9 mouse cellular contexts compared by ENCODE assay signal in genomic region chr2:30606621-30607052, GRCm38 (mm10). TPM values are rescaled to one million over a fixed set of nuclear protein-coding genes. Genes with fewer than 3 reads are reported as not detected.
DNase-seq lines count a peak whose midpoint lies in the region; ATAC-seq and TF ChIP-seq lines count a peak whose summit lies in the region.
"Had no signal": no experiment of that assay in that cellular context is flagged by ENCODE, and none has a peak within 500 bp of the region (broad histone marks: within the 10 kb centered on the region; RNA-seq: fewer than 3 reads in every experiment).

No protein-coding gene starts in this region.

- H3K9me3 ChIP-seq in hindbrain, embryonic 15.5 days = no peaks in the 10 kb centered on the region
- H3K9me3 ChIP-seq in limb, embryonic 14.5 days (ENCODE audit: control insufficient read depth, low read length) = no peaks in the 10 kb centered on the region

- peak overlapping the region; percentile 28 for H3K4me2 ChIP-seq in hindbrain, embryonic 15.5 days
- H3K4me2 ChIP-seq in limb, embryonic 14.5 days (replicated peaks; ENCODE audit: low read depth, low read length, severe bottlenecking) = peak overlapping the region; percentile 43

- peaks cover 10% of the 10 kb centered on the region; the same call in 1 of the 2 replicates for H3K4me1 ChIP-seq in spleen, adult 2 months (ENCODE audit: control insufficient read depth, insufficient read depth, insufficient read length)
- H3K4me1 ChIP-seq in hindbrain, embryonic 15.5 days (replicated peaks) = peaks cover 68% of the 10 kb centered on the region
- peaks cover 45% of the 10 kb centered on the region for H3K4me1 ChIP-seq in limb, embryonic 14.5 days (ENCODE audit: control insufficient read depth, insufficient read depth, low read length)

- intact Hi-C loops in left cerebral cortex, postnatal 36 days (cut with DNase I) = no loop called here

- no peak for TF ChIP-seq POLR2A in spleen, adult 2 months (IDR thresholded peaks at IDR 0.05; ENCODE audit: low read depth, low read length)
- no peak for TF ChIP-seq POLR2A in limb, embryonic 14.5 days (IDR thresholded peaks at IDR 0.05; ENCODE audit: borderline replicate concordance, extremely low read depth, insufficient read depth, insufficient read length)

- no peaks in the 10 kb centered on the region for H3K36me3 ChIP-seq in spleen, adult 2 months (ENCODE audit: control insufficient read depth, insufficient read depth, low read length)
- no peaks in the 10 kb centered on the region for H3K36me3 ChIP-seq in hindbrain, embryonic 15.5 days
- H3K36me3 ChIP-seq in limb, embryonic 14.5 days (ENCODE audit: control insufficient read depth, insufficient read depth, low read length) = no peaks in the 10 kb centered on the region

- no peak overlapping the region for H3K27ac ChIP-seq in spleen, adult 2 months (ENCODE audit: insufficient read depth, low read length)
- peak overlapping the region; percentile 80 for H3K27ac ChIP-seq in hindbrain, embryonic 15.5 days (replicated peaks)
- H3K27ac ChIP-seq in limb, embryonic 14.5 days (replicated peaks; ENCODE audit: low read depth, low read length) = peak overlapping the region; percentile 77

- DNase-seq in spleen, adult 2 months (ENCODE audit: low read depth in 1 of 2, low spot score in 2 of 2) = no peak
- DNase-seq in spleen, adult 18-20 months = no peak
- no peak for DNase-seq in limb, embryonic 14.5 days (ENCODE audit: low spot score)
- no peak for DNase-seq in layer of hippocampus, adult 8-10 months (ENCODE audit: low spot score in 2 of 2)
- no peak for DNase-seq in right cerebral cortex, postnatal 10 days (ENCODE audit: low spot score in 2 of 2)
- DNase-seq in frontal cortex, postnatal 14 days (ENCODE audit: low spot score in 2 of 2) = no peak
- no peak for DNase-seq in left cerebral cortex, postnatal 36 days (ENCODE audit: low spot score in 2 of 2)

- WGBS in spleen, adult 2 months = 43% methylated on average over 23 of the region's 23 CpGs
- 11% methylated on average over 23 of the region's 23 CpGs for WGBS in hindbrain, embryonic 15.5 days
- WGBS in limb, embryonic 14.5 days = 7% methylated on average over 23 of the region's 23 CpGs

- H3K9ac ChIP-seq in hindbrain, embryonic 15.5 days = no peak overlapping the region
- H3K9ac ChIP-seq in limb, embryonic 14.5 days (ENCODE audit: low read depth, low read length, severe bottlenecking) = 0 out of 2 replicates have a peak overlapping the region, but pooled peaks have one; percentile 25

- ATAC-seq in hindbrain, embryonic 15.5 days (ENCODE audit: low FRiP score, low read depth) = peak; percentile 65
- no peak for ATAC-seq in limb, embryonic 14.5 days (ENCODE audit: low FRiP score, low read depth)

- peaks cover 10% of the 10 kb centered on the region for H3K27me3 ChIP-seq in spleen, adult 2 months (ENCODE audit: control insufficient read depth, insufficient read depth, low read length)
- no peaks in the 10 kb centered on the region for H3K27me3 ChIP-seq in hindbrain, embryonic 15.5 days
- H3K27me3 ChIP-seq in limb, embryonic 14.5 days (ENCODE audit: control insufficient read depth, insufficient read depth, low read length) = no peaks in the 10 kb centered on the region

- no peak for TF ChIP-seq CTCF in spleen, adult 2 months (IDR thresholded peaks at IDR 0.05; ENCODE audit: extremely low read depth, insufficient read depth, insufficient read length, insufficient replicate concordance)

- H3K4me3 ChIP-seq in spleen, adult 2 months (ENCODE audit: extremely low read depth, insufficient read depth, insufficient read length) = 0 out of 2 replicates have a peak overlapping the region, but pooled peaks have one; percentile 4
- H3K4me3 ChIP-seq in hindbrain, embryonic 15.5 days = no peak overlapping the region
- peak overlapping the region; percentile 7 for H3K4me3 ChIP-seq in limb, embryonic 14.5 days (replicated peaks; ENCODE audit: low read length)

RNA-seq across cellular contexts. Expression of gene Cstad, which starts 11.8 kb away (rescaled TPM):
- polyA plus RNA-seq in spleen, adult 2 months (2012; rRNA removed) = 0.85 and 1.5 TPM in 2 replicates
- polyA plus RNA-seq in hindbrain, embryonic 15.5 days (2015; fragmentation: Nextera tagmentation; extraction: Ambion mirVana) = 0.51 and 0.94 TPM in 2 replicates
- 1.2 and 1.3 TPM in 2 replicates for polyA plus RNA-seq in limb, embryonic 14.5 days (2012; rRNA removed)
- polyA plus RNA-seq in limb, embryonic 14.5 days (2014; fragmentation: Nextera tagmentation; extraction: Ambion mirVana) = 2.2 and 3.1 TPM in 2 replicates
- 10 to 100 TPM in 1 of 4 experiments, 1 to 10 TPM in 3; 3.4 to 11.0 (median 7.0) TPM for total RNA-seq in layer of hippocampus, adult 8-10 months (2022)
- total RNA-seq in left cerebral cortex, postnatal 36 days (2021) = 1 to 10 TPM; 3.9 to 8.0 TPM
- polyA plus RNA-seq: liver, embryonic 16.5 days had no signal
